Mouse (Mus musculus) brain, embryonic 14.5 days (tissue): ENCODE data around the gene Atp6v1c2. TPM values are rescaled to one million over a fixed set of nuclear protein-coding genes. Genes with fewer than 3 reads are reported as not detected.
A peak's percentile ranks its signal among the peaks of the same experiment; 100 is the strongest.

Source experiments
- DNase-seq: peaks from one replicate; pipeline ENCODE4 v3.0.0-alpha.2; 2011; ENCODE audit warnings: low read depth
- CTCF ChIP-seq: fragments of 200-500 bp; IDR thresholded peaks from 2 replicates; pipeline ENCODE4 v1.5.1; 2012; ENCODE audit warnings: inconsistent platforms, mild to moderate bottlenecking, moderate library complexity, borderline replicate concordance; ENCODE audit not compliant: insufficient read depth, insufficient read length; ENCODE audit errors: extremely low read depth
- POLR2A ChIP-seq: fragments of 200-500 bp; IDR thresholded peaks from 2 replicates; pipeline ENCODE4 v1.6.1; 2012; ENCODE audit warnings: mild to moderate bottlenecking, inconsistent platforms, borderline replicate concordance; ENCODE audit not compliant: poor library complexity, insufficient read depth, insufficient read length, severe bottlenecking; ENCODE audit errors: extremely low read depth
- polyA plus RNA-seq: library from polyadenylated mRNA; depleted of rRNA; stranded (reverse); fragments of >200 nt; gene quantifications from 2 replicates; pipeline ENCODE4 v1.2.3, GENCODE M21; 2012; rRNA removed

Atp6v1c2 gene
- 0.21 and 0.30 TPM in 2 replicates for polyA plus RNA-seq

DNA sequence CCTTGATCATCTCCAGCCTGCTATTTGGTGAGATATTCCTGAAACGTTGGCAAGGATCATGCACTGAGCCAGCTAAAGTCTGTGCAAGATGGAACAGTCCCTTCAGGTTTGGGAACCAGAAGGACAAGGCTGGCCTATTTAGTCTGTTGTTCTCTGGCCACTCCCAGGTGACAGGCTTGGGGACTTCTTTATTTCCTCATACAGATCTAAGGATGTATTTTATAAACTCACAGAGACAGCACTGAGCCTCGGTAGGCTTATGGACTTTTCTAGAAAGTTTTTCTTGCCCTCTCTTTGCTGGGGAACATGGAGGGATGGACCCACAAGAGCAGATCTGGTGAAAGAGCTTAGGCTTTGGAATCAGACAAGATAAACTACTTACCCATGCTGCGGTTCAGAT, at the start of gene Atp6v1c2:
TSS of gene Atp6v1c2 (minus strand) at position 101 of the 400 bp plus-strand sequence.
- TF ChIP-seq CTCF: no peak
- DNase-seq: no peak

DNA sequence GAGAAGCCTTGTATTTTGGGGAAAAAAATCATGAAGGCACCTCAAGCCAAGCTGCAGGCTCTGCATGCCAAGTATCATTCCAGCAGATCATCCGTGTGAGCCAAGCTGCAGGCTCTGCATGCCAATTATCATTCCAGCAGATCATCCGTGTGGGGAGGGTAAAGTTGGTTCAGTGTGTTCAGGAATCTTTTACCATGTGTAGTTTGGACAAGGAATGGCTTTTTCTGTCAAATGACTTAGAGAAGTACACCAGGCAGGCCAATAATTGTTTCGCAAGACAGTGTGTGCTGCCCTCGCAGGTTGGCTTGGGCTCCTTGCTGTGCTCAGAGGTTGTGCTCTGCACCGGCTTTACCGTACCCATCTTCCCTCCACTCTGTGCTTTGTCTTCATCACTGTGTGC, 47.4 kb upstream of the Atp6v1c2 start:
- DNase-seq: peak; percentile 18
- TF ChIP-seq POLR2A (no peak), CTCF (no peak)

GRCm38 (mm10) chr12:17375243-17375642, 46.1 kb upstream of the Atp6v1c2 start:
- DNase-seq: no peak
- TF ChIP-seq CTCF (no peak), POLR2A (no peak)

- DNase-seq: no peak
- no peak for TF ChIP-seq CTCF
Observed at GRCm38 (mm10) chr12:17373470-17373975, 44.4 kb upstream of the Atp6v1c2 start.

DNA sequence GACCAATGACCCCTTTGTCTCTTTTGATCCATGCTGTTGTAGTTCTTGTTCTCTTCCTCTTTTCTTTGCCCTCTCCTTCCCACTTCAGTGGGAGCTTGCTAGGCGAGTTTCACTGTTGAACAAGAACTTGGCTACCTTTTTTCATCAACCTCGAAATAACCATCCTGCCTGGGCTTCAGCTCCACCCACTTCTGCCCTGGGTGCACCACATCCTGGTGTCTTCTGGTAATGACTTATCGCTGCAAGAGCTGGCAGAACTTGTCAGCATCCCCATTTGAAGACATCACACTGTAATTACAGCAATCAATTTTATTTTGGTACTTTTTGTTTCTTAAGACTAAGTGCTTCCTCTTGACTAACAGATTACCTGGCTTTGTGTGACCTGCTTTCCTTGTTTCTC, 43.5 kb upstream of the Atp6v1c2 start:
- no peak for TF ChIP-seq POLR2A
- no peak for TF ChIP-seq CTCF
- no peak for DNase-seq

GRCm38 (mm10) chr12:17371589-17372235, 42.6 kb upstream of the Atp6v1c2 start:
- DNase-seq: no peak
- TF ChIP-seq CTCF: peak; percentile 46; the same call in 1 of the 2 replicates
- TF ChIP-seq POLR2A: no peak

- no peak for DNase-seq
- TF ChIP-seq CTCF (no peak), POLR2A (no peak)
Observed at GRCm38 (mm10) chr12:17369551-17370325, 40.6 kb upstream of the Atp6v1c2 start.

GRCm38 (mm10) chr12:17369111-17369510, 40.0 kb upstream of the Atp6v1c2 start:
- DNase-seq: no peak
- TF ChIP-seq CTCF: no peak

GRCm38 (mm10) chr12:17366981-17367380, 37.8 kb upstream of the Atp6v1c2 start:
- TF ChIP-seq CTCF: peak; percentile 74
- TF ChIP-seq POLR2A: no peak
- DNase-seq: peak; percentile 53

DNA sequence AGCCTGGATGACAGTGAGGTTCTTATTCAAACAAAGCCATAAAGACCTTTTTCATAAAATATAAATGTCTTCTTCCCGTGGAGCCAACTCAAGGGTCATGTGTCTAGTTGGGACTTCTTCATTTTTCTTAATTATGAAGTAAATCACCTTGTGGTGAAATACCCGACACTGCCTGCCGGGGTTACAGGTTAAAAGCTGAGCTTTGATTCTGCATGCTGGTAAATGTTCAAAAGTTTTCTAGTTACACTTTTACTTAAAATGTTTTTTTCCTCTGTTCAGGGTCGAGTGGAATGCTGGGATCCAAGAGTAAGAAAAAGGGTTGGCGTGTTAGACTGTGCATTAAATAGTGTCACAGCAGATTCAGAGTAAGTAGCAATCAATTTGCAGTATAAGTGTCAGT, 33.2 kb upstream of the Atp6v1c2 start:
- TF ChIP-seq POLR2A (no peak), CTCF (no peak)
- no peak for DNase-seq

DNA sequence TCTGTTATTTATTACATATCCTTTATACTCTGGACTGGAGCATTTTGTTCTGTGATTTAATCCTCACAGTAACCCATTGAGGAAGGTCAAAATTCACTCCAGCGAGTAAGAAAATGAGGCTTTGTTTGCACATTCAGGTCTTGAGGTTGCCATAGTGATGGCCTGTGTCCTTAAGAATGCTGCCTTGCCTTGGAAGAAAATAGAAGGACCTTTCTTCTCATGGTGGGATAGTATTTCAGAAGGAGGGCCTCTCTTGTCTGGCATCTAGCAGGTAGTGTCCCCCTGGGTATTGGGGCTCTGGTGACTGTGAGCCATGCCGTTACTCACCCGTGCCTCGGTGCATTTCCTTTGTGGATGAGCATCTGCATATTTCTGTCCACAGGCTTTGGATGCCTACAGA, 31.5 kb upstream of the Atp6v1c2 start:
- peak; percentile 26 for DNase-seq

DNA sequence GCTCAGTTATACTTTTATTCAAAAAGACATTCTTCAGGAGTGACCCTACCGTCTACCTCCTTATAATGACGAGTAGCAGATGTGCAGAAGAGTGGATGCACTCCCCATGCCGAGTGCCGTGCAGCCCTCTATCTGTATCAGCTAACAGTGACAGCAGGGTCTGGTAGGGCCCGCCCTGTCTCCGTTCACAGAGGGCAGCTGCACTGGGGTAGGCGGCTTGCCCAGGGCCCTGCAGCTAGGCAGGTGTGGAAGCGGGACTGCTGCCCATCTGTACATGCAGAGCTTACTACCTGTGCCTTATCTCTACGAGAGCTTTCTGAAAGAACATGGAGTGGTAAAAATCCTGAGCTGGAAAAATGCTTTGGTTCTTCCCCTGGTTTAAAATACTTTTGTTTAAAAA, 30.9 kb upstream of the Atp6v1c2 start:
- no peak for DNase-seq
- TF ChIP-seq CTCF: no peak
- TF ChIP-seq POLR2A: no peak

More for the DNA sequence above, 31.5 kb upstream of the Atp6v1c2 start:
- no peak for TF ChIP-seq CTCF
- TF ChIP-seq POLR2A: no peak

- DNase-seq: peak; percentile 21
- TF ChIP-seq POLR2A: no peak
- TF ChIP-seq CTCF: peak; percentile 27; the same call in 1 of the 2 replicates
Observed at GRCm38 (mm10) chr12:17358981-17359380, 29.8 kb upstream of the Atp6v1c2 start.
